Mouse (Mus musculus) kidney, postnatal 0 days (tissue): Measurements from ENCODE around the gene Ifi207. TPM values are rescaled to one million over a fixed set of nuclear protein-coding genes. Genes with fewer than 3 reads are reported as not detected.
"Not testable (repeated sequence)": the region's sequence is repeated elsewhere in the genome, so short reads cannot be mapped to it uniquely, and the experiment has no call there.

Source experiments
- ATAC-seq: fragments of 200-750 bp; cut with Nextera tagmentation; replicated peaks from 2 replicates; pipeline ENCODE4 v1.8.0; 2017; ENCODE audit warnings: low read depth, moderate number of reproducible peaks, moderate TSS enrichment, moderate library complexity; ENCODE audit not compliant: low FRiP score
- DNase-seq: peaks from one replicate; pipeline ENCODE4 v3.0.0-alpha.2; 2016; ENCODE audit warnings: low spot score
- H3K27ac ChIP-seq: fragments of 300-500 bp; sonication (generic); 2 replicates; pipeline ENCODE4 v1.5.1; 2014; ENCODE audit warnings: mild to moderate bottlenecking
- H3K27me3 ChIP-seq: fragments of 300-500 bp; sonication (generic); 2 replicates; pipeline ENCODE4 v1.6.1; 2014; ENCODE audit warnings: low read length, mixed read lengths; ENCODE audit not compliant: insufficient read depth
- H3K36me3 ChIP-seq: fragments of 300-500 bp; sonication (generic); 2 replicates; pipeline ENCODE4 v1.6.1; 2014; ENCODE audit warnings: low read length, mixed read lengths; ENCODE audit not compliant: insufficient read depth
- H3K4me1 ChIP-seq: fragments of 300-500 bp; sonication (generic); replicated peaks from 2 replicates; pipeline ENCODE4 v1.6.1; 2014; ENCODE audit warnings: antibody characterized with exemption, low read length, mixed read lengths; ENCODE audit not compliant: insufficient read depth
- H3K4me2 ChIP-seq: fragments of 300-500 bp; sonication (generic); 2 replicates; pipeline ENCODE4 v1.6.1; 2014; ENCODE audit warnings: mild to moderate bottlenecking, low read length, moderate library complexity, mixed read lengths
- H3K4me3 ChIP-seq: fragments of 300-500 bp; sonication (generic); replicated peaks from 2 replicates; pipeline ENCODE4 v1.5.1; 2014; ENCODE audit warnings: low read depth, low read length
- H3K9ac ChIP-seq: fragments of 300-500 bp; sonication (generic); 2 replicates; pipeline ENCODE4 v1.6.1; 2014; ENCODE audit warnings: low read depth, low read length
- H3K9me3 ChIP-seq: fragments of 300-500 bp; sonication (generic); replicated peaks from 2 replicates; pipeline ENCODE4 v1.6.1; 2016; ENCODE audit warnings: low read length, inconsistent platforms, mixed read lengths
- CTCF ChIP-seq: IDR thresholded peaks from 2 replicates; pipeline ENCODE4 v1.5.1; 2016; ENCODE audit warnings: antibody characterized with exemption, low read depth, mild to moderate bottlenecking, moderate library complexity
- WGBS: fragments of 180-500 bp; shearing (Covaris S2); extraction: QIAGEN DNeasy Blood & Tissue Kit; methylation state at CpG from one replicate; pipeline ENCODE4 v1.1.7; 2014; 5-methylcytosine and 5-hydroxymethylcytosine counted together
- polyA plus RNA-seq: library from polyadenylated mRNA; unstranded; fragments of >200 nt; fragmentation: Nextera tagmentation; extraction: Ambion mirVana; gene quantifications from 2 replicates; pipeline ENCODE4 v1.2.1, GENCODE M21; 2015

Ifi207 gene
- polyA plus RNA-seq, 1 experiment from 2014 or later: 0.97 TPM

GRCm38 (mm10) chr1:173733219-173733618 lies 8.3 kb downstream of the Ifi207 start:
- ATAC-seq (no peak), DNase-seq (peak; percentile 19)
- no peaks in the 10 kb centered on the region for H3K36me3 ChIP-seq
- WGBS: 11% methylated on average over 7 of the region's 7 CpGs
- H3K9me3 ChIP-seq: no peaks in the 10 kb centered on the region
- no peak overlapping the region for H3K4me2 ChIP-seq
- H3K4me3 ChIP-seq: no peak overlapping the region
- TF ChIP-seq CTCF: no peak
- H3K9ac ChIP-seq: no peak overlapping the region
- H3K27ac ChIP-seq: no peak overlapping the region
- H3K4me1 ChIP-seq: no peaks in the 10 kb centered on the region
- H3K27me3 ChIP-seq: no peaks in the 10 kb centered on the region

DNA sequence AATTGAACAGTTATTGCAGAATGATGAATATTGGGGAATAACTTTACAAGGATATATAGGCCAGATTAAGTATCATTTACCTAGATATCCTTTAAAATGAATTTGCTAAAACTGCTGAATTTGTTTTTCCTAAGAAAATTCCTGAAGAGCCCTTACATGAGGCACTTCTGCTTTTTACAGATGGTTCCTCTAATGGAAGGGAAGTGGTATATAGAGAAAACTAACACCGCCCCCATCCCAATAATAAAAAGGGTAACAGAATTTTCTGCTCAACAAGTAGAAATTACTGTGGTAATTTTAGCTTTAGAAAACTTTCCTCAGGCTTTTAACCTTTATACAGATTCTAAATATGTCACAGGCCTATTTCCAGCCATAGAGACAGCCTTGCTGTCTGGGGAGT lies 47.3 kb downstream of the Ifi207 start:
- 95% methylated on average over 1 of the region's 1 CpGs for WGBS
- H3K4me2 ChIP-seq: no peak overlapping the region
- no peaks in the 10 kb centered on the region for H3K9me3 ChIP-seq
- H3K27ac ChIP-seq: no peak overlapping the region
- DNase-seq: no peak
- no peak overlapping the region for H3K4me3 ChIP-seq
- H3K9ac ChIP-seq: no peak overlapping the region
- no peaks in the 10 kb centered on the region for H3K27me3 ChIP-seq
- no peak for TF ChIP-seq CTCF
- no peaks in the 10 kb centered on the region for H3K36me3 ChIP-seq
- no peaks in the 10 kb centered on the region for H3K4me1 ChIP-seq
- ATAC-seq: no peak

DNA sequence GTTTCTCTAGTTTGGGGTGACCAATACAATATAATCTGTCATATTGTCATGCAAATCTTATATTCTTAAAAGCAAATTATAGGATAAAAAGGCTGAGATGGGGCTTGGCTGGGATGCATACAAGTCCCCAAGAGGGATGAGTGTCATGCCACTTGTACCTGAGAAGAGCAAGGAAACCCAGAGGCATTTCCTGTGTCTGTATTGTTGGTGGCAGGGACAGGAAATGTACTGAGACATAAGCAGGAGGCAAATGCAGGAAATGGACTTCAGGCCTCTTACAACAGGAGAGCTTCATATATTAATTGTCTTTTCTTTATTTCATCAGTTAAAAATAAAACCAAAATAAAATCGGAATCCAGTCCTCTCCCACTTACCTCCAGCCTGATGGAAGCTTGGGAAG lies 62.9 kb downstream of the Ifi207 start:
- H3K4me3 ChIP-seq, ATAC-seq, H3K4me2 ChIP-seq, H3K27me3 ChIP-seq, H3K4me1 ChIP-seq, H3K27ac ChIP-seq, DNase-seq, H3K36me3 ChIP-seq, H3K9ac ChIP-seq, H3K9me3 ChIP-seq: not testable (repeated sequence)
- 74% methylated on average over 1 of the region's 1 CpGs for WGBS

DNA sequence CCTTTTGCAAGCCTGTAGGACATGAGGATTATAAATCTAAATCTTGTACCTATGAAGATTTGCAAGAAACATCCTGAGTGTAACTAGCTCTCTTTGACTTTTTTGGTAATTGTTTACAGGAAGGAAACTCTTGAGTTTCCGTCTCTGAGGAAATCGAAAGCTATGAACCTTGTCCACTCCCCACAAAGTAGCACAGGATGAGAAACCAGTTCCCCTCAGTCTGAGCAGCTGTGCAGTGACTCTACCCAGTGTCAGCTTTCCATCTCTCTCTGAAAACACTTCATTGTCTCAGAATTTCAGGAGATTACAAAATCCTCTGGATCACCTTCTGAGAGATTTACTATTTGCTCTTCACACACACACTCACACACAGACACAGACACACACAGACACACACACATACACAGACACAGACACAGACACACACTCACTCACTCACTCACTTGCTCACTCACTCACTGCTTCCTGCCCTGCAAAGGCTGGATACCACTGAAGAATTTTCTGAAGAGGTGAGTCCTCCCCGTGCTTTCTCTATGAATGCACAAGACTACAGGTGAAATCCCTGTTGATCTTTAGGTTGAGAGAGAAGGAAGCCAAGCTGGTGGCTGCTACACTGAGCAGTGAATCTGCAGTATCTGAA lies 68.0 kb downstream of the Ifi207 start, which contains the start of gene Ifi208:
TSS of gene Ifi208 (plus strand) at position 218 of the 640 bp plus-strand sequence.
- H3K4me3 ChIP-seq, H3K27me3 ChIP-seq, H3K4me1 ChIP-seq, H3K4me2 ChIP-seq, DNase-seq, ATAC-seq, H3K27ac ChIP-seq, H3K9ac ChIP-seq, H3K9me3 ChIP-seq, H3K36me3 ChIP-seq: not testable (repeated sequence)
- WGBS: 36% methylated on average over 3 of the region's 3 CpGs

Other genes starting within 250 kb of the Ifi207 start
- not detected in 2 replicates for gene Ifi214, start 205.8 kb downstream of the Ifi207 start, polyA plus RNA-seq
- gene Ifi213, start 142.5 kb downstream of the Ifi207 start, polyA plus RNA-seq: 0.55 and 0.88 TPM in 2 replicates
- gene Ifi209, start 110.8 kb downstream of the Ifi207 start, polyA plus RNA-seq: 0.24 and 0.27 TPM in 2 replicates
- not detected in 2 replicates for gene Ifi208, start 68.1 kb downstream of the Ifi207 start, polyA plus RNA-seq
- gene Ifi204, start 25.2 kb upstream of the Ifi207 start, polyA plus RNA-seq: 2.3 and 2.6 TPM in 2 replicates
- 1.4 and 1.9 TPM in 2 replicates for gene Ifi211, start 171.3 kb upstream of the Ifi207 start, polyA plus RNA-seq
- 13.5 and 15.9 TPM in 2 replicates for gene Mndal, start 200.7 kb upstream of the Ifi207 start, polyA plus RNA-seq
- 7.7 TPM in 2 replicates for gene Ifi203, start 200.9 kb upstream of the Ifi207 start, polyA plus RNA-seq
- gene Ifi202b, start 241.0 kb upstream of the Ifi207 start, polyA plus RNA-seq: not detected in 2 replicates